ENCODE assay signal across 23 mouse cellular contexts in genomic region chr1:188541492-188541891, GRCm38 (mm10).
DNase-seq lines count a peak whose midpoint lies in the region.
"Had no signal": no experiment of that assay in that cellular context is flagged by ENCODE, and none has a peak within 500 bp of the region (broad histone marks: within the 10 kb centered on the region; RNA-seq: fewer than 3 reads in every experiment).

No protein-coding gene starts in this region.

- intact Hi-C loops in heart, postnatal 36 days (cut with DNase I): no loop called here

- H3K9me3 ChIP-seq in limb, embryonic 10.5 days (replicated peaks): no peaks in the 10 kb centered on the region
- H3K9me3 ChIP-seq: embryonic facial prominence, embryonic 13.5 days; embryonic facial prominence, embryonic 15.5 days; forebrain, embryonic 10.5 days; forebrain, embryonic 12.5 days had no signal

- DNase-seq in cerebellum, postnatal 10 days: peak; percentile 48 to 63
- no peak for DNase-seq in cerebellum, adult 18-20 months
- peak; percentile 68 for DNase-seq in heart, adult 11 months
- DNase-seq in heart, postnatal 36 days: no peak
- peak; percentile 3 for DNase-seq in limb, embryonic 10.5 days (ENCODE audit: low spot score)
- no peak for DNase-seq in lung, postnatal 14 days
- DNase-seq: adrenal gland, adult 2 months; adrenal gland, postnatal 10 days; adrenal gland, postnatal 25 days; B cell, adult 2 months; cerebellum, adult 11 months; cerebellum, adult 8-10 months; cerebellum, adult 9-11 months; cerebellum, postnatal 36 days; embryo, embryonic 11 days had no signal

- no peaks in the 10 kb centered on the region for H3K36me3 ChIP-seq in limb, embryonic 10.5 days
- H3K36me3 ChIP-seq: embryonic facial prominence, embryonic 13.5 days; embryonic facial prominence, embryonic 15.5 days; forebrain, embryonic 10.5 days; forebrain, embryonic 12.5 days; G1E had no signal

- WGBS in limb, embryonic 10.5 days: 94% methylated on average over 3 of the region's 3 CpGs

- H3K4me3 ChIP-seq in limb, embryonic 10.5 days: no peak overlapping the region
- H3K4me3 ChIP-seq: embryonic facial prominence, embryonic 13.5 days; embryonic facial prominence, embryonic 15.5 days; erythroblast, embryonic 14.5 days; forebrain, embryonic 10.5 days; forebrain, embryonic 12.5 days had no signal

- H3K27ac ChIP-seq in limb, embryonic 10.5 days: no peak overlapping the region
- H3K27ac ChIP-seq: embryonic facial prominence, embryonic 13.5 days; embryonic facial prominence, embryonic 15.5 days; forebrain, embryonic 10.5 days; forebrain, embryonic 12.5 days had no signal

- H3K27me3 ChIP-seq in limb, embryonic 10.5 days (ENCODE audit: low read depth, poor library complexity, severe bottlenecking): no peaks in the 10 kb centered on the region
- H3K27me3 ChIP-seq: CH12.LX; embryonic facial prominence, embryonic 13.5 days; embryonic facial prominence, embryonic 15.5 days; forebrain, embryonic 12.5 days; Patski had no signal

- H3K4me1 ChIP-seq in limb, embryonic 10.5 days: no peaks in the 10 kb centered on the region
- H3K4me1 ChIP-seq: embryonic facial prominence, embryonic 13.5 days; embryonic facial prominence, embryonic 15.5 days; forebrain, embryonic 10.5 days; forebrain, embryonic 12.5 days had no signal

Comparison
In these comparisons a context has a peak if more than half of its experiments do, and no peak if none do; other contexts are left out.
1. DNase-seq: peak in cerebellum, postnatal 10 days (2 of 2), heart, adult 11 months (single experiment) and limb, embryonic 10.5 days (single experiment); none in cerebellum, adult 18-20 months (0 of 2), heart, postnatal 36 days (0 of 2) and lung, postnatal 14 days (single experiment).